Mouse (Mus musculus) kidney, adult 2 months (tissue): ENCODE measurements around the gene Slc26a11. TPM values are rescaled to one million over a fixed set of nuclear protein-coding genes. Genes with fewer than 3 reads are reported as not detected.

Experiments used
- DNase-seq: peaks from one replicate; pipeline ENCODE4 v3.0.0; 2021
- H3K27ac ChIP-seq: fragments of 200-500 bp; 2 replicates; pipeline ENCODE4 v1.5.1; 2012; ENCODE audit warnings: low read depth, low read length, control low read depth, inconsistent platforms; ENCODE audit not compliant: insufficient read depth
- H3K27me3 ChIP-seq: fragments of 200-500 bp; replicated peaks from 2 replicates; pipeline ENCODE4 v1.6.1; 2012; ENCODE audit warnings: mild to moderate bottlenecking, moderate library complexity, low read length, inconsistent platforms; ENCODE audit not compliant: control insufficient read depth, insufficient read depth
- H3K36me3 ChIP-seq: fragments of 200-500 bp; 2 replicates; pipeline ENCODE4 v1.6.1; 2012; ENCODE audit warnings: mild to moderate bottlenecking, moderate library complexity, low read length, inconsistent platforms; ENCODE audit not compliant: control insufficient read depth, insufficient read depth
- H3K4me1 ChIP-seq: fragments of 200-500 bp; 2 replicates; pipeline ENCODE4 v1.6.1; 2011; ENCODE audit warnings: low read length; ENCODE audit not compliant: control insufficient read depth, insufficient read depth
- H3K4me3 ChIP-seq: fragments of 200-500 bp; 2 replicates; pipeline ENCODE4 v1.5.1; 2011; ENCODE audit warnings: mild to moderate bottlenecking, low read depth, low read length, control low read depth; ENCODE audit not compliant: insufficient read depth
- CTCF ChIP-seq: fragments of 200-500 bp; conservative IDR thresholded peaks from 2 replicates; pipeline ENCODE4 v1.5.1; 2011; ENCODE audit warnings: low read depth, mild to moderate bottlenecking, control low read depth, low read length, moderate library complexity, mixed read lengths; ENCODE audit not compliant: insufficient read depth, insufficient read length
- POLR2A ChIP-seq: fragments of 200-500 bp; IDR thresholded peaks from one replicate; pipeline ENCODE4 v1.6.1; 2011; ENCODE audit warnings: low read depth, low read length, control low read depth
- WGBS: fragments of 180-500 bp; shearing (Covaris S2); methylation state at CpG from one replicate; pipeline ENCODE4 v1.1.7; 2018; 5-methylcytosine and 5-hydroxymethylcytosine counted together
- polyA plus RNA-seq: library from polyadenylated mRNA; depleted of rRNA; stranded (reverse); fragments of >200 nt; gene quantifications from 2 replicates; pipeline ENCODE4 v1.2.3, GENCODE M21; 2012; rRNA removed

Gene Slc26a11
- polyA plus RNA-seq: 13.0 and 27.9 TPM in 2 replicates

DNA sequence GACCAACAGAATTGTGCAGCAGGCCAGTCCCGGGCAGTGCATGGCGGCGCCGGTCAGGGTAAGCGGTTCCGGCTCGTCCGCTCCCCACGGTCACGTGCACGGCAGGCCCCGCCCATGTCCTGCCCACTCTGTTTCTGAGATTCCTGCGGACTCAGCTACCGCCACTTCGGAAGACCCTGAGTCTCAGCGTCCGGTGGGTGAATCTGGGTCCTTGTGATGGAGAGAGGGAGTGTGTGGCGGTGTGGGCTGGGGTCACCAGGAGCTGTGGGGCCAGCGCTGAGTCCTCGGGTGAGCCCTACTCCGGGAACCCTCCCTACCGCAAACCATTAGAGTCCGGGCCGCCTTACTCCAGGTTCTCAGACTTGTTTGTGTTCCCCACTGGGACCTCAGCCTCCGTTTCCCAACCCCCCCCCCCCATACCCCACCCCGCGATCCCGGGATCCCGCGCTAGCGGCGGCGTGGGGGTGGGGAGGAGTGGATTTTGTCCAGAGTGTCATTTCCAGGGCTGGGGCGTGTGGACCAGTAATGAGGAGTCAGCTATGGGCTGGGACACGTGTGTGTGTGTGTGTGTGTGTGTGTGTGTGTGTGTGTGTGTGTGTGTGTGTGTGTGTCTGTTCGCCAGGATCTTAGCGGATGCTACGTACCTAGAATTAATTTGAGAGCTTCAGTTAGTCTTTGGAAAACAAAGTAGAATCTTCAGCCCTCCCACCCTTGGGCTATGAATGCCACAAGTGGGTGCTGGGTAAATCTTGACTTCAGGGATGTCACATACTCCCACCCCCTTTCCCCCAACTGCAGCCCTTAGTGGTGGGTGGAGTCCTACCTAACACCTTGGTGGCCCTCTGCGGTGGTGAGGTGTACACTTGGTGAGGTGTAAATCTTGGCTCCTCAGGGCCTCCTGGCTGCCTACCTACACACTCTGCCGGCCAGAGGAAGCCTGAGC is at the start of gene Slc26a11, which contains the start of gene Sgsh:
Gene Slc26a11 (plus strand): TSS at position 115 of the 943 bp plus-strand sequence.
Gene Sgsh (minus strand): TSS at position 94 of the 943 bp plus-strand sequence.
- Histone ChIP-seq H3K4me1 (peaks cover 5% of the 10 kb centered on the region; the same call in 1 of the 2 replicates), H3K27me3 (no peaks in the 10 kb centered on the region), H3K36me3 (no peaks in the 10 kb centered on the region), H3K4me3 (peak within 1 kb of the TSS; percentile 92), H3K27ac (peak within 1 kb of the TSS; percentile 61)
- DNase-seq: peak; percentile 94
- under 1% methylated on average over 40 of the region's 40 CpGs for WGBS
- TF ChIP-seq CTCF (no peak), POLR2A (no peak)

DNA sequence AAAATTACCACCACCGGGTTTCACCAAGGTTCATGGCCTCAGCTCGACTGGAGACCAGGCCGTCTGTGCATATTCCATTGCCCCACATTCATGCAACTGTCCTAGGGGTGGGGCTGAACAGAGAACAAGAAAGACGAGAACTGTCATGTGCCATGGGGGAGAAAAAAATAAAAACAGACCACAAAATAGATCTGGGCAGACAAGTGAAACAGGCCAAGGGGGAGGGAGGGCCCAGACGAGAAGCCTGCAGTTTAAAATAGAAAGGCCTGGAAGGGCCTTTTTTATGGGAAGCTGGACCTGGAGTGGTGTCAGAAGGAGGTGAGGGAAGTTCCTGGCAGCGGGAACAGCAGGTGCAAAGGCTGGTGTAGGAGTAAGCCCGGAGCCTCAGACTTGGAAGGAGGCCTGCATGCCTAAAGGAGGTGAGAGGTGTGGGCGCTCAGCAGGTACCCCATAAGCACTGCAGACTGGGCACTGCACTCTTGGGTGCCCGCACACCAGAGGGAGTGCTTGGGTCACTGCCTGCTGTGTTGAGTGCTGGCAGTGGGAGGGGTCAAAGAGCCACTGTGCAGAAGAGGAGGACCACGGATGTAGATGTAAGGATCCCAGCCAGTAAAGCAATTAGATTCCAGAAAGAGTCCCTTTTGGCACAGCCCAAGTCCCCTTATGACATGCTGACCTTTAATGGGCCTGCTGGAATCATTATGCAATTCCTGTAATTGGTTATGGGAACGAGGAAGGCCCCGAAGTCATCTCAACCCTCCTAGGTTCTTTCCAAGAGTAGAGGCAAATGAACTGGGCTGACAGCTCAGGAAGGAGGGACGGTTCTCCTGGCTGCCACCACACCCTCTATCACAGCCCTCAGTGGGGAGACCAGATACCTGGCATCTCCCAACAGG is 48.3 kb upstream of the Slc26a11 start:
- DNase-seq: peak; percentile 35
- no peak for TF ChIP-seq CTCF
- no peak for TF ChIP-seq POLR2A

DNA sequence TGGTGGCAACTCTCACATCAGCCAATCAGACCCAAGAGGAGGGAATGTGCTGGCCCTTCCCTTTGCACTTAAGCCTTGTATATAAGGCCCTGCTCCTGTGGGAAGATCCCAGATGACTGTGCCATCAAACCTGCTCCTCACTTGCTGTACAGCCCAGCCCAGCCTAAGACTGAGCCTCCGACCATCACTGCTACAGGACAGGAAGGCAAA is 47.8 kb upstream of the Slc26a11 start, which contains the start of gene Card14:
Gene Card14 (plus strand): TSS at position 111 of the 210 bp plus-strand sequence.
- Histone ChIP-seq H3K4me3 (no peak within 1 kb of the TSS), H3K4me1 (no peaks in the 10 kb centered on the region), H3K36me3 (no peaks in the 10 kb centered on the region), H3K27me3 (no peaks in the 10 kb centered on the region), H3K27ac (no peak within 1 kb of the TSS)
- WGBS: 59% methylated on average over 1 of the region's 1 CpGs
- TF ChIP-seq POLR2A: no peak
- no peak for TF ChIP-seq CTCF
- DNase-seq: no peak

More for the DNA sequence above, 48.3 kb upstream of the Slc26a11 start:
- Histone ChIP-seq H3K27me3 (no peaks in the 10 kb centered on the region), H3K36me3 (no peaks in the 10 kb centered on the region), H3K27ac (no peak overlapping the region), H3K4me3 (no peak overlapping the region), H3K4me1 (no peaks in the 10 kb centered on the region)
- 65% methylated on average over 13 of the region's 13 CpGs for WGBS

- no peaks in the 10 kb centered on the region for H3K4me1 ChIP-seq
- whole genome bisulfite sequencing: 29% methylated on average over 11 of the region's 11 CpGs
- DNase-seq: no peak
- no peaks in the 10 kb centered on the region for H3K27me3 ChIP-seq
- H3K36me3 ChIP-seq: no peaks in the 10 kb centered on the region
- TF ChIP-seq CTCF (no peak), POLR2A (no peak)
- H3K4me3 ChIP-seq: no peak overlapping the region
- H3K27ac ChIP-seq: no peak overlapping the region
Measured at GRCm38 (mm10) chr11:119307916-119308315, 47.4 kb upstream of the Slc26a11 start.

GRCm38 (mm10) chr11:119310621-119311020 is 44.7 kb upstream of the Slc26a11 start:
- no peaks in the 10 kb centered on the region for H3K36me3 ChIP-seq
- no peaks in the 10 kb centered on the region; the same call in 1 of the 2 replicates for H3K4me1 ChIP-seq
- H3K4me3 ChIP-seq: no peak overlapping the region
- TF ChIP-seq CTCF (no peak), POLR2A (no peak)
- DNase-seq: no peak
- H3K27ac ChIP-seq: no peak overlapping the region
- WGBS: 22% methylated on average over 10 of the region's 10 CpGs
- H3K27me3 ChIP-seq: no peaks in the 10 kb centered on the region

GRCm38 (mm10) chr11:119314252-119314936 is 41.0 kb upstream of the Slc26a11 start:
- WGBS: 38% methylated on average over 17 of the region's 17 CpGs
- DNase-seq: peak; percentile 78
- H3K4me1 ChIP-seq: no peaks in the 10 kb centered on the region; the same call in 1 of the 2 replicates
- TF ChIP-seq POLR2A (no peak), CTCF (no peak)
- no peaks in the 10 kb centered on the region for H3K36me3 ChIP-seq
- no peaks in the 10 kb centered on the region for H3K27me3 ChIP-seq
- H3K27ac ChIP-seq: peak overlapping the region; percentile 41; the same call in 1 of the 2 replicates
- peak overlapping the region; percentile 56; the same call in 1 of the 2 replicates for H3K4me3 ChIP-seq
